Mouse (Mus musculus): Measurements from ENCODE around the gene Bcl7a.

DNA sequence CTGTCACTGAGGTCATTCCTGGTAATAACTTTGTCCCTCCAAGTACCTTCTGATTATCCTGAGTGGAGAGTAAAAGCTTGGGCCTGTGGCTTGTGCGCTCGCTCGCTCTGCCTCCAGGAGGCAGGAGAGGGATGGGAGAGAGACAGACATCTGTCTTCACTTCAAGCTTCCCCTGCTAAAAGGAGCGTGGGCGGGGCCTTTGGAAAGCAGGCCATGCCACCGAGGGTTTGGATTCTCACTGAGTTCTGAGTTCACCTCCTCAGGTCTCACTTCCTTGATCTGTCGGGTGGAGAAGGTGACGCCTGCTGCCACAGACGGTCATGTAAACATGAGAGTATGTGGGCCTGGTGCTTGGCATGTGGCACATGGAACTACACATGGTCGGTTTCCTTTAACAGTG is 6.8 kb downstream of the Bcl7a start:
- TF ChIP-seq CTCF (IDR thresholded peaks at IDR 0.05; ENCODE audit: control insufficient read depth, insufficient read depth, insufficient read length): no peak
- no peak for TF ChIP-seq USF1 (IDR thresholded peaks at IDR 0.05; ENCODE audit: low read depth)

Measured in C2C12 (cell line).